Mouse (Mus musculus): ENCODE data around the gene Acer3. TPM values are rescaled to one million over a fixed set of nuclear protein-coding genes. Genes with fewer than 3 reads are reported as not detected.

Gene Acer3
- polyA plus RNA-seq, 1 experiment = not detected

DNA sequence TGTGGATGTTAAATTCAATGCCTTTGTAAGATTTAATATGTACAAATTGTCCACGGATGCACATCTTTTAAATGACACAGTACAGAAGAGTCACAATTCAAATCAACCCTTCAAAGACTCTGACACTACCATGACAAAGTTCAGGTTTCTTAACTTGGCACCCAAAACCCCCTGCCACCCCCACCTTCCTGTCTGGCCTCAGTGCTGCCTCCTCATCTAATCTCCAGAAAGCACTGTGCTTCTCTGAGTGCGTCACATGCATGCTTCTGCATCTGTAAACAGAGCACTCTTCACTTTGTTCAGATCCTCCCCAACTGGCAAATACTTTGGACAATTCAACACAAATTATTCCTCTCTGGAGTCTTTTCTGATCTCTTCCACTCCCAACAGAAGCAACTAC is 68.5 kb downstream of the Acer3 start:
- no peak overlapping the region for H3K27ac ChIP-seq (ENCODE audit: insufficient read depth, low read depth, low read length)
- H3K4me3 ChIP-seq (ENCODE audit: insufficient read depth, low read depth, low read length) = no peak overlapping the region
- 92% methylated on average over 2 of the region's 2 CpGs for WGBS
- TF ChIP-seq CTCF (IDR thresholded peaks at IDR 0.05; ENCODE audit: insufficient read depth, low read depth, low read length) = no peak
- TF ChIP-seq POLR2A (IDR thresholded peaks at IDR 0.05; ENCODE audit: insufficient read depth, low read depth, low read length) = no peak
- no peaks in the 10 kb centered on the region for H3K4me1 ChIP-seq (ENCODE audit: control insufficient read depth, insufficient read depth, low read length)

DNA sequence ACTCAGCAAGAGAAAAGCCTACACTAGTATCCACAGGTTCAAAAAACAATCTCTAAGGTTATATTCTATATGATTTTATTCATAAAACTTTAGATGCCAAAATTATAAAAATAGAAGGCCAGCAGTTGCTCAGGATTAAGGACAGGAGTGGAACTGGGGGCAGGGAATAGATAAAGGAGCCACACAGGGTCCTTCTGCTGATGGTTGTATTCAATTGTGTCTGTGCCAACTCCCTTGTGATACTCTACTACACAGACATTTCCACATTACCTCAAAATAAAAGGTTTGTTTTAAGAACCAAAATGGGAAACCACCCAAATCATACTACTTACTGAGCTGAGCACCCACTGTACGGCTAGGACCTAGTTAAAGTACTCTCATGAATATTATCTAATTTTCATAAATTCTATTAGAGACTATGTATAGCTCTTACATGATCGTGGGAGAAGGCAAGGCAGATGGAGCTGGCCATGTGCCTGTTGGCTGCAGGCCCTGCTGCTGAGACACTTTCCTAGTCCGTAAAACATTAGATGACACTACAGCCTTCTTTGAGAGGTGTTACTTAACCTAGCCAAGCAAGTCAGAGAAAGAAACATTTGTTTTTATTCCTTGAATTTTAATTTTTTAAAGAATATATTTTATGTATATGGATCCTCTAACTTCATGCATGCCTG is 84.2 kb downstream of the Acer3 start:
- Histone ChIP-seq H3K4me1 (ENCODE audit: control insufficient read depth, insufficient read depth, low read length) (no peaks in the 10 kb centered on the region), H3K4me3 (ENCODE audit: insufficient read depth, low read depth, low read length) (no peak overlapping the region), H3K27ac (ENCODE audit: insufficient read depth, low read depth, low read length) (no peak overlapping the region)
- WGBS = 62% methylated on average over 3 of the region's 3 CpGs
- no peak for TF ChIP-seq CTCF (IDR thresholded peaks at IDR 0.05; ENCODE audit: insufficient read depth, low read depth, low read length)
- no peak for TF ChIP-seq POLR2A (IDR thresholded peaks at IDR 0.05; ENCODE audit: insufficient read depth, low read depth, low read length)

DNA sequence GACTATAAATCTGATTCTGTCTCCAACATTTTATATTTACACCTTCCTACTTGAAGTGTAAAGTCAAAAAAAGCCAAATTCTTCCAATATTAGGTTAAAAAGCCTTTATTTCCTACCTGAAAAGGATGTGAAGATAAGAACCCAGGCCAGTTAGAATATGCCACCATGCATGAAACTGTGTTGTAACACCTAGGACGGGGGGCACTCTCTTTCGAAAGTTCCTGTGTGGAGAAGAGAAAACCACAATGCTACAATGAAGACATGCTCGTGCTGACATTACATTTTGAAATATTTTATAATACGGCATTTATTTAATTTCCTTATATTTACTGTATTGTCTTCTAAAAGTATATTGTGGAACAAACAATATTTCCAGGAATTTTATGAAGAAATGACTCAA is 97.2 kb downstream of the Acer3 start:
- 97% methylated on average over 4 of the region's 4 CpGs for WGBS
- TF ChIP-seq CTCF (IDR thresholded peaks at IDR 0.05; ENCODE audit: insufficient read depth, low read depth, low read length) = no peak
- TF ChIP-seq POLR2A (IDR thresholded peaks at IDR 0.05; ENCODE audit: insufficient read depth, low read depth, low read length) = no peak
- no peak overlapping the region for H3K27ac ChIP-seq (ENCODE audit: insufficient read depth, low read depth, low read length)
- no peak overlapping the region for H3K4me3 ChIP-seq (ENCODE audit: insufficient read depth, low read depth, low read length)
- no peaks in the 10 kb centered on the region for H3K4me1 ChIP-seq (ENCODE audit: control insufficient read depth, insufficient read depth, low read length)

DNA sequence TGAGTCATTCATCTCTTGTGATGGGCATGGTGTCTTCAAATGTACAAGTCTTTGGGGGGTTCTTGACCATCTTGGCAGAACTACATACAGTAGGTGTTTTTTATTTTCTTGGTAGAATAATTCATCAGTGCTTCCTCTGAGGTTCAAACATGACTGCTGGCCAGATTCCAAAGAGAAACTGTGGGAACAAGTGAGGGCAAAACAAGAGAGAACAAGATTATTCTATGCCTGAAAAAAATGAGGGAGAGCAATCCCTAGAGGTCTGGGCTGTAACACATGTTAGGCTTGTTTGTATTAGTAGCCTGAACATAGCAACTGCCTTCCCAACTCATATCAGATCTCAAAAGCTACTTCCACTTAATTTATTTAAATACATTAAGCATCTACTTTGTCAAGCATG is 104.3 kb downstream of the Acer3 start:
- H3K4me1 ChIP-seq (ENCODE audit: control insufficient read depth, insufficient read depth, low read length) = no peaks in the 10 kb centered on the region

DNA sequence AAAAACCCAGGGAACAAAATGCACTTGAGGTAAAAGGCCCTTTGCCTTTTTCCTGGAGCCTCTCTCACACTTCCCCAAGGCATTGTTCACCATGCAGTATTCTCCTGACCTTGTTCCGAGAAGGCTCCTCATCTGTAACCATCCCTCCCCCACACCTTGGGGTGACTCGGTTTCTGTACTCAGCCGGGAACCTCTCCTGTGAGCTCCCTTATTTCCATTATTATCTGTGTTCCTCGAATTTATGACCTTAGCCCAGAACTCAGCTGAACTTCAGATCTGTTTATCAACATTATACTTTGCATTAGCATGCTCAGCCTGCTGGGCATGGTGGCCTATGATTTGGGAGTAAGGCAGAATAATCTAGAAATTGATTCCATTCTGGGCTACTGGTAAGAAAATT is 118.1 kb downstream of the Acer3 start:
- no peak for TF ChIP-seq POLR2A (IDR thresholded peaks at IDR 0.05; ENCODE audit: insufficient read depth, low read depth, low read length)
- no peak for TF ChIP-seq CTCF (IDR thresholded peaks at IDR 0.05; ENCODE audit: insufficient read depth, low read depth, low read length)
- Histone ChIP-seq H3K4me1 (ENCODE audit: control insufficient read depth, insufficient read depth, low read length) (no peaks in the 10 kb centered on the region), H3K27ac (ENCODE audit: insufficient read depth, low read depth, low read length) (no peak overlapping the region), H3K4me3 (ENCODE audit: insufficient read depth, low read depth, low read length) (no peak overlapping the region)
- 81% methylated on average over 4 of the region's 4 CpGs for WGBS

More for the DNA sequence above, 104.3 kb downstream of the Acer3 start:
- no peak for TF ChIP-seq POLR2A (IDR thresholded peaks at IDR 0.05; ENCODE audit: insufficient read depth, low read depth, low read length)
- no peak for TF ChIP-seq CTCF (IDR thresholded peaks at IDR 0.05; ENCODE audit: insufficient read depth, low read depth, low read length)
- H3K4me3 ChIP-seq (ENCODE audit: insufficient read depth, low read depth, low read length) = no peak overlapping the region
- no peak overlapping the region for H3K27ac ChIP-seq (ENCODE audit: insufficient read depth, low read depth, low read length)

DNA sequence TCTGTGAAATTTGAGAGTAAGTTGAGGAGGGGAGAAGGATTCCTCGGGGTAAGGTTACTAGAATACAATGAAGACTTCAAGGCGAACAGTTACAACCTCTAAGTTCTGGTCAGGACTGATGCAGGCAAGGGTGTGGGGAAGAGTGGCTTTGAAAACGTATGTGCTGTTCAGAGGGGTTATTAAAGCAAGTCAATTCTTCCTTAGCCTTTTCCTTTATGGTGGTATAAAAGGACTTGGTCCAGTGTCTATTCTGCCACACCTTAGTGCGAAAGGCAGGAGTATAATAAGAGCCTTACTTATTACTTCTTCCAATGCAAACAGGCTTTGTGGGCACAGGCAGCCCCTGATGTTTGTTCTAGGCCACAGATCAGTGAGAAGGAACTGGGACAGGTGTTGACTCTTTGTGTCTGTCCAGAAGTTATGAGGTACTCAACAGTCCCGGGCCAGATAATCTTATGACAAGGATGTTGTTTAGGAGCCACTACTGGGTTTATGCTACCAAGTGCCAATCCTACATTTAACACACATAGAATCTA is 119.4 kb downstream of the Acer3 start:
- no peak overlapping the region for H3K4me3 ChIP-seq (ENCODE audit: insufficient read depth, low read depth, low read length)
- WGBS = 90% methylated on average over 5 of the region's 5 CpGs
- no peaks in the 10 kb centered on the region for H3K4me1 ChIP-seq (ENCODE audit: control insufficient read depth, insufficient read depth, low read length)
- H3K27ac ChIP-seq (ENCODE audit: insufficient read depth, low read depth, low read length) = no peak overlapping the region
- TF ChIP-seq CTCF (IDR thresholded peaks at IDR 0.05; ENCODE audit: insufficient read depth, low read depth, low read length) (no peak), POLR2A (IDR thresholded peaks at IDR 0.05; ENCODE audit: insufficient read depth, low read depth, low read length) (no peak)

DNA sequence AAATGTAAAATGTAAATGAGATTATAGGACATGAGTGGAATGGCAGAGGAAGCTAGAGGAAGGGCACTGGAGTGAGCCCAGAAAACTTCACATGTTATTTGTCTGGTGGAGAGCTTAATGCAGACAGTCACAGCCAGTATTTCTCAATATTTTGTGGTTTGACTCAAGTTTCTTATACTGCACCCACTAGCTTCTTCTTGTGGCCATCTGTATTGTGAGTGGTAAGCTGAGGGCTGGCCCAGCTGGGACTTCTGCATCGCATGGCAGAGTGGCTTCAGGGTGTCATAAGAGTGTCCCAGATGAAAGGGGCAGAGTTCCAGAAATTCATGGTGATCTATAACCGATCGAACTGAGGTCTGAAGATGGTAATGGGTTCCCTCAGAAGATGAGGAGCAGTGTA is 120.6 kb downstream of the Acer3 start:
- TF ChIP-seq POLR2A (IDR thresholded peaks at IDR 0.05; ENCODE audit: insufficient read depth, low read depth, low read length) (no peak), CTCF (IDR thresholded peaks at IDR 0.05; ENCODE audit: insufficient read depth, low read depth, low read length) (no peak)
- Histone ChIP-seq H3K4me1 (ENCODE audit: control insufficient read depth, insufficient read depth, low read length) (no peaks in the 10 kb centered on the region), H3K27ac (ENCODE audit: insufficient read depth, low read depth, low read length) (no peak overlapping the region), H3K4me3 (ENCODE audit: insufficient read depth, low read depth, low read length) (no peak overlapping the region)
- WGBS = 94% methylated on average over 3 of the region's 3 CpGs

DNA sequence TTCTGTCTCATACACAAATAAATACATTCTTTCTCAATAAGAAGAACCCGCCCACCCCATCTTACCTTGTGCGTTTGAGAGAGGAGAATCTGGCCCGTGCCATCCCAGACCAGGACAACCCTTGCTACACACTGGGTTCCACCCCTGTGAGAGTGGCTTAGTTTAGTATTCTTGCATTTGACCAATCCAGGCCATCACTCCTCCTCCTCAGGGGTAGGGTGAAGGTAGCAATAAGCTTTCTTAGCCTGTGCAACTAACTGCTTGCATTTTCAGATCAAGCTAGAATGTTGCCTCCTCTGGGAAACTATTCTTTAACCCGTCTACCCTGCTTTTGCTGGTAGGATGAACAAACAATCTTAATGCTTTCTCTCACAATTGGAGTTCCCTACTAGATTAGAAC is 121.6 kb downstream of the Acer3 start, which contains the start of gene B3gnt6:
Gene B3gnt6 (minus strand): TSS at position 101 of the 400 bp plus-strand sequence.
- Histone ChIP-seq H3K4me1 (ENCODE audit: control insufficient read depth, insufficient read depth, low read length) (peaks cover 2% of the 10 kb centered on the region), H3K4me3 (ENCODE audit: insufficient read depth, low read depth, low read length) (no peak within 1 kb of the TSS), H3K27ac (ENCODE audit: insufficient read depth, low read depth, low read length) (no peak within 1 kb of the TSS)
- 93% methylated on average over 4 of the region's 4 CpGs for WGBS
- no peak for TF ChIP-seq POLR2A (IDR thresholded peaks at IDR 0.05; ENCODE audit: insufficient read depth, low read depth, low read length)
- no peak for TF ChIP-seq CTCF (IDR thresholded peaks at IDR 0.05; ENCODE audit: insufficient read depth, low read depth, low read length)

DNA sequence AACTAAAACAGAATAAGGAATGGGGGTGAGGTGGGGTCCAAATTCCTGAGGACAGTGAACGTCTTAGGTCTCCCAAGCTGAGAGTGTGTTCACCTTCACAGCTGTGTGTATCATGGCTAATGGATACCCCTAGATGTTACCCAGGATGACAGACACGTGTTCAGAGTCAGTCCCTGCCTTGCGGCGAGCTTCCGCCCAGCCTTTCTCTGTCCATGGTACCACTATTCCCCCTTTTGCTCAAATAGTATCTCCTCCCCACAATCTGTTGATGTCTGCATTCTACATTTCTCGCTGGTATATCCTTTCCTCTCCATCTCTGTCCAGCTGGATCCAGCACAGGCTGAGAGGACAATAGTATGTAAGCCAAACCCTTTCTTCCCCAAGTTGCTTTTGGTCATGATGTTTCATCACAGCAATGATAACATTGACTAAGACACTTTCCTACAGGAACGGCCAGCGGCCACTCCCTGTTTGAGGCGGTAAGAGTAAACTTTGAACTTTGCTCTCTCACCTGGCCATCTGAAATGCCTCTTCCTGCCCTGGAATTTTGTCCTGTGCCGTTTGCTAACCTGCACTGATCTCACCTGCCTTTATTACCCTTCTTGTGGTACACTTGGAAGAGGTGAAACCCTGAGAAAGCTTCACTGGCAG is 125.7 kb downstream of the Acer3 start:
- WGBS = 87% methylated on average over 10 of the region's 10 CpGs
- no peak for TF ChIP-seq CTCF (IDR thresholded peaks at IDR 0.05; ENCODE audit: insufficient read depth, low read depth, low read length)
- TF ChIP-seq POLR2A (IDR thresholded peaks at IDR 0.05; ENCODE audit: insufficient read depth, low read depth, low read length) = no peak

More for the DNA sequence above, 125.7 kb downstream of the Acer3 start:
- H3K27ac ChIP-seq (ENCODE audit: insufficient read depth, low read depth, low read length) = no peak overlapping the region
- peaks cover 13% of the 10 kb centered on the region for H3K4me1 ChIP-seq (ENCODE audit: control insufficient read depth, insufficient read depth, low read length)
- no peak overlapping the region for H3K4me3 ChIP-seq (ENCODE audit: insufficient read depth, low read depth, low read length)

All from olfactory bulb, adult 2 months (tissue).